Mouse (Mus musculus) MEL (cell line): ENCODE results near the gene Tmem104. TPM values are rescaled to one million over a fixed set of nuclear protein-coding genes. Genes with fewer than 3 reads are reported as not detected.

Source experiments
- DNase-seq: peaks from one replicate; pipeline ENCODE4 v3.0.0; 2011; ENCODE audit warnings: low read depth, low spot score
- H3K27ac ChIP-seq: 2 replicates; pipeline ENCODE4 v1.5.1; 2012; ENCODE audit warnings: low read depth, mild to moderate bottlenecking, control low read depth, low read length, moderate library complexity; ENCODE audit not compliant: control insufficient read depth
- H3K27me3 ChIP-seq, 2 experiments: fragments of 150-350 bp in 1 of 2; sonication (generic) in 1 of 2; 2 replicates each; pipeline ENCODE4 v1.6.1; 2012; ENCODE audit warnings: low read length in 2 of 2, mild to moderate bottlenecking in 2 of 2, improper control_type of control experiment in 1 of 2, moderate library complexity in 1 of 2; ENCODE audit not compliant: insufficient read depth in 2 of 2, control insufficient read depth in 1 of 2
- H3K36me3 ChIP-seq, 2 experiments: 2 replicates each; pipeline ENCODE4 v1.6.1; 2012 to 2014; ENCODE audit warnings: low read length in 2 of 2, improper control_type of control experiment in 1 of 2, inconsistent platforms in 1 of 2, mild to moderate bottlenecking in 1 of 2; ENCODE audit not compliant: insufficient read depth in 2 of 2, control insufficient read depth in 1 of 2
- H3K4me1 ChIP-seq, 2 experiments: fragments of 150-350 bp in 1 of 2; sonication (generic) in 1 of 2; 2 replicates each; pipeline ENCODE4 v1.6.1; 2012; ENCODE audit warnings: low read length in 2 of 2, improper control_type of control experiment in 1 of 2, mild to moderate bottlenecking in 1 of 2; ENCODE audit not compliant: insufficient read depth in 2 of 2, control insufficient read depth in 1 of 2
- H3K4me3 ChIP-seq, 2 experiments: fragments of 150-350 bp in 1 of 2; sonication (generic) in 1 of 2; 2 replicates each; pipeline ENCODE4 v1.5.1; 2012; ENCODE audit warnings: low read depth in 2 of 2, low read length in 2 of 2, mild to moderate bottlenecking in 2 of 2, moderate library complexity in 2 of 2, control low read depth in 1 of 2, improper control_type of control experiment in 1 of 2; ENCODE audit not compliant: control insufficient read depth in 1 of 2, insufficient read depth in 1 of 2
- H3K79me2 ChIP-seq: 2 replicates; pipeline ENCODE4 v1.6.1; 2012; ENCODE audit warnings: mild to moderate bottlenecking, low read length, moderate library complexity; ENCODE audit not compliant: control insufficient read depth, poor library complexity, insufficient read depth
- H3K9ac ChIP-seq: 2 replicates; pipeline ENCODE4 v1.6.1; 2012; ENCODE audit warnings: low read depth, mild to moderate bottlenecking, control low read depth, low read length, moderate library complexity; ENCODE audit not compliant: control insufficient read depth, poor library complexity, severe bottlenecking
- H3K9me3 ChIP-seq: fragments of 150-350 bp; sonication (generic); replicated peaks from 2 replicates; pipeline ENCODE4 v1.6.1; 2012; ENCODE audit warnings: mild to moderate bottlenecking, low read length, improper control_type of control experiment, moderate library complexity; ENCODE audit not compliant: insufficient read depth
- BHLHE40 ChIP-seq: IDR thresholded peaks from 2 replicates; pipeline ENCODE4 v1.6.1; 2012; ENCODE audit warnings: low read depth, mild to moderate bottlenecking, inconsistent platforms, low read length, improper control_type of control experiment, borderline replicate concordance
- E2F4 ChIP-seq: IDR thresholded peaks from 2 replicates; pipeline ENCODE4 v1.6.1; 2011; ENCODE audit warnings: low read depth, low read length, improper control_type of control experiment, borderline replicate concordance
- GABPA ChIP-seq: IDR thresholded peaks from 2 replicates; pipeline ENCODE4 v1.6.1; 2012; ENCODE audit warnings: low read depth, mild to moderate bottlenecking, inconsistent platforms, low read length, improper control_type of control experiment, moderate library complexity
- HCFC1 ChIP-seq: IDR thresholded peaks from 2 replicates; pipeline ENCODE4 v1.6.1; 2012; ENCODE audit warnings: low read depth, mild to moderate bottlenecking, inconsistent platforms, low read length, improper control_type of control experiment, moderate library complexity
- MAX ChIP-seq: IDR thresholded peaks from 2 replicates; pipeline ENCODE4 v1.6.1; 2011; ENCODE audit warnings: low read length, improper control_type of control experiment
- MAZ ChIP-seq: IDR thresholded peaks from 2 replicates; pipeline ENCODE4 v1.6.1; 2012; ENCODE audit warnings: low read depth, mild to moderate bottlenecking, inconsistent platforms, low read length, improper control_type of control experiment
- MYB ChIP-seq: IDR thresholded peaks from 2 replicates; pipeline ENCODE4 v1.6.1; 2011; ENCODE audit warnings: mild to moderate bottlenecking, low read depth, low read length, improper control_type of control experiment
- MYC ChIP-seq: IDR thresholded peaks from 2 replicates; pipeline ENCODE4 v1.6.1; 2011; ENCODE audit warnings: low read depth, mild to moderate bottlenecking, low read length, improper control_type of control experiment, moderate library complexity
- NELFE ChIP-seq: IDR thresholded peaks from 2 replicates; pipeline ENCODE4 v1.6.1; 2011; ENCODE audit warnings: low read depth, low read length, improper control_type of control experiment
- NRF1 ChIP-seq: IDR thresholded peaks from 2 replicates; pipeline ENCODE4 v1.6.1; 2014; ENCODE audit warnings: low read depth, mild to moderate bottlenecking, inconsistent platforms, low read length, improper control_type of control experiment, moderate library complexity; ENCODE audit not compliant: poor library complexity, insufficient read depth, severe bottlenecking
- POLR2A ChIP-seq, 2 experiments: IDR thresholded peaks; 2 replicates each; pipeline ENCODE4 v1.6.1; 2011 to 2012; ENCODE audit warnings: low read length in 2 of 2, mild to moderate bottlenecking in 2 of 2, control low read depth in 1 of 2, improper control_type of control experiment in 1 of 2, low read depth in 1 of 2, moderate library complexity in 1 of 2; ENCODE audit not compliant: control insufficient read depth in 1 of 2, insufficient read depth in 1 of 2, poor library complexity in 1 of 2
- POLR2AphosphoS2 ChIP-seq: IDR thresholded peaks from 2 replicates; pipeline ENCODE4 v1.6.1; 2011; ENCODE audit warnings: low read length, improper control_type of control experiment
- RAD21 ChIP-seq: IDR thresholded peaks from 2 replicates; pipeline ENCODE4 v1.6.1; 2011; ENCODE audit warnings: mild to moderate bottlenecking, low read depth, low read length, improper control_type of control experiment
- RCOR1 ChIP-seq: IDR thresholded peaks from 2 replicates; pipeline ENCODE4 v1.6.1; 2012; ENCODE audit warnings: low read depth, mild to moderate bottlenecking, inconsistent platforms, low read length, improper control_type of control experiment
- SIN3A ChIP-seq: IDR thresholded peaks from 2 replicates; pipeline ENCODE4 v1.6.1; 2012; ENCODE audit warnings: low read length, improper control_type of control experiment, inconsistent platforms
- SMC3 ChIP-seq: IDR thresholded peaks from 2 replicates; pipeline ENCODE4 v1.6.1; 2011; ENCODE audit warnings: low read depth, low read length, improper control_type of control experiment
- TAL1 ChIP-seq: IDR thresholded peaks from 2 replicates; pipeline ENCODE4 v1.6.1; 2012; ENCODE audit warnings: mild to moderate bottlenecking, inconsistent platforms, low read length, moderate library complexity, mixed read lengths
- TBP ChIP-seq: IDR thresholded peaks from 2 replicates; pipeline ENCODE4 v1.8.0; 2011; ENCODE audit warnings: low read depth, low read length, improper control_type of control experiment
- UBTF ChIP-seq: IDR thresholded peaks from 2 replicates; pipeline ENCODE4 v1.6.1; 2012; ENCODE audit warnings: low read depth, mild to moderate bottlenecking, inconsistent platforms, low read length, improper control_type of control experiment, moderate library complexity, borderline replicate concordance; ENCODE audit not compliant: insufficient read depth
- USF1 ChIP-seq: IDR thresholded peaks from 2 replicates; pipeline ENCODE4 v1.6.1; 2014; ENCODE audit warnings: low read depth, mild to moderate bottlenecking, inconsistent platforms, low read length, improper control_type of control experiment, moderate library complexity
- ZC3H11A ChIP-seq: IDR thresholded peaks from 2 replicates; pipeline ENCODE4 v1.6.1; 2012; ENCODE audit warnings: low read depth, mild to moderate bottlenecking, inconsistent platforms, low read length, improper control_type of control experiment
- ZKSCAN1 ChIP-seq: IDR thresholded peaks from 2 replicates; pipeline ENCODE4 v1.6.1; 2012; ENCODE audit warnings: low read depth, mild to moderate bottlenecking, inconsistent platforms, low read length, improper control_type of control experiment, moderate library complexity
- ZMIZ1 ChIP-seq: IDR thresholded peaks from 2 replicates; pipeline ENCODE4 v1.6.1; 2012; ENCODE audit warnings: low read depth, mild to moderate bottlenecking, inconsistent platforms, low read length, improper control_type of control experiment, moderate library complexity
- polyA plus RNA-seq, 2 experiments: library from polyadenylated mRNA; stranded (reverse) in 1 of 2; unstranded in 1 of 2; fragments of >175 nt in 1 of 2; fragments of >200 nt in 1 of 2; gene quantifications; 2 replicates each; pipeline versions ENCODE4 v1.2.1 to v1.2.4; 2012; ENCODE audit warnings: low replicate concordance in 2 of 2, low read depth in 1 of 2; ENCODE audit not compliant: insufficient read length in 2 of 2, insufficient read depth in 1 of 2, missing spikeins in 1 of 2
- total RNA-seq: library from RNA; depleted of rRNA; stranded (reverse); fragments of 300-350 nt; gene quantifications from 2 replicates; pipeline ENCODE4 v1.2.3, GENCODE M21; 2012

Gene Tmem104
- total and polyA plus RNA-seq, 3 experiments, result 21.9 to 24.8 TPM; not detected in 1

DNA sequence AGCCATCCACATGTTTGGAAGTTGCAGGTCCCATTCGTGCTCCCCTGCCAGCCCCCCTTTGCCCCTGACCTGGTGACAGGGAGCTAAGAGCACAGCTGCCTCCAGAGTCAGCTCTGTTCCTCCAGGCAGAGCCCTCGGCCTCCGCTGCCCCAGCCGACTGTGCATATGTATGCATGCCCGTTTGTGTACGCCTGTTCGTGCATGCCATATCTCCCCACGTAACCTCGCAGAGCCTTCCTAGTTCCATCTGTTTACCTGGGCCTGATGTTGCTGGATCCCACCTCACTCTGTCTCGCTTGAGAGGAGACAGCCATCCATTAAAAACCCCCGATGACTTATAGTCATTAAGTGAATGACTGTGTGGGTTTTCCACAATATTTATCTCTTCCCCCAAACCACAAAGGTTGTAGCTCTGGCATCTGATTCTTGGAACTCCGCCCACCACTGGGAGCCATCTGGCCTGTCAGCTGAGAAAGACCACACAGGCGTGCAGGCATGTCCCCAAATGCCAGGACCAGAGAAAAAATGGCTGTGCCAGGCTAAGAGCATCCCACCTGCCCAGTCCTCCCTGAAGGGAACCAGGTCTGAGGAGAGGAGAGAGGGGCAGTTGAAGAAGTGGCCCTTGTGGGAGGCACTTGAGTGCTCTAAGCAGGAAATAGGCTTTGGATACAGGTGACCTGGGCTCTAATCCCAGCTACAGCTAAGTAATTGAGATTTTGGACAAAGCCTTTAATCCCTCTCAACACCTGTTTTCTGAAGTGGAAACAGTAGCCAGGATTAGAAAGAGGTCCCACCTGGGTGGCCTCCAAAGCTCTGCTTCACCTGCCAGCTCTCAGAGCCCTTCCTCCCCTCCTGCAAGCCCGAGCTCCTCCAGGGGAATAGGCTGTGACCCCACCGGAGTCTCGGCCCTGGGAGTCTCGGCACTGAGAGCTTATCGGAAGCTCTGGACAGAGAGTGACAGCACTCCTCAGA is 30.4 kb downstream of the Tmem104 start (continued):
- TF ChIP-seq ZC3H11A (no peak), POLR2AphosphoS2 (no peak), BHLHE40 (no peak), E2F4 (no peak), MYB (no peak), TBP (no peak), ZKSCAN1 (no peak), NRF1 (no peak), MAZ (no peak), TAL1 (no peak), UBTF (no peak), ZMIZ1 (no peak), MAX (no peak), SIN3A (no peak; the same call in 1 of the 2 replicates), RAD21 (no peak), POLR2A (IDR thresholded peaks at IDR 0.05; ENCODE audit: control insufficient read depth in 1 of 2, insufficient read depth in 1 of 2, low read depth in 1 of 2, low read length in 2 of 2, poor library complexity in 1 of 2) (no peak), USF1 (no peak)
- TF ChIP-seq, all 39 proteins: peak for 6

DNA sequence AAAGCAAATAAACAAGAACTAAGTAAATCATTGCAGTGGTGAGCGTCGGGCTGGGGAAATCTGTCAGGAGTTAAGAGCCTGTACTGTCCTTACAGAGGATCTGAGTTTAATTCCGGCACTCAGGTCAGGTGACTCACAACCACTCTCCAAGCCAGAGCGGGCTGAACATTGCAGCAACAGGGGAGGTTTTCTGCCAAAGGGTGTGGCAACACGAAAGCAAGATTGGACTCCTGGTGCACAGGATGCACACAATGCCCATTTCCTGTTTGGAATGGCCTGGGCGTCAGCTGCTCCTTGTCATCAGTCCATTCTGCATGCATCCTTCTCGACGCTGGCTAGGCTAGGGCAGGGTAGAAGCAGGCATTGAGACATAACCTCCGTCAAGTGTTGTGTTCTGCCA is 32.0 kb downstream of the Tmem104 start:
- H3K4me1 ChIP-seq, result peaks cover 0 to 2% of the 10 kb centered on the region in 2 experiments; a peak in 2 of 4 replicates
- DNase-seq, result no peak
- no peaks in the 10 kb centered on the region for H3K9me3 ChIP-seq
- H3K9ac ChIP-seq, result no peak overlapping the region
- no peak for TF ChIP-seq RCOR1
- no peak for TF ChIP-seq SMC3
- TF ChIP-seq HCFC1, result no peak
- no peak for TF ChIP-seq POLR2A (IDR thresholded peaks at IDR 0.05; ENCODE audit: control insufficient read depth in 1 of 2, insufficient read depth in 1 of 2, low read depth in 1 of 2, low read length in 2 of 2, poor library complexity in 1 of 2)
- no peak for TF ChIP-seq MYC
- TF ChIP-seq GABPA, result no peak
- no peak for TF ChIP-seq ZMIZ1
- no peak for TF ChIP-seq MAZ
- TF ChIP-seq BHLHE40, result no peak
- no peak for TF ChIP-seq NELFE
- peaks cover 0 to 2% of the 10 kb centered on the region in 2 experiments; a peak in 3 of 4 replicates for H3K36me3 ChIP-seq
- no peaks in the 10 kb centered on the region for H3K79me2 ChIP-seq
- no peaks in the 10 kb centered on the region for H3K27me3 ChIP-seq
- no peak overlapping the region for H3K27ac ChIP-seq
- no peak overlapping the region for H3K4me3 ChIP-seq
